ENCODE assay signal across 10 mouse cellular contexts in the genomic region with DNA sequence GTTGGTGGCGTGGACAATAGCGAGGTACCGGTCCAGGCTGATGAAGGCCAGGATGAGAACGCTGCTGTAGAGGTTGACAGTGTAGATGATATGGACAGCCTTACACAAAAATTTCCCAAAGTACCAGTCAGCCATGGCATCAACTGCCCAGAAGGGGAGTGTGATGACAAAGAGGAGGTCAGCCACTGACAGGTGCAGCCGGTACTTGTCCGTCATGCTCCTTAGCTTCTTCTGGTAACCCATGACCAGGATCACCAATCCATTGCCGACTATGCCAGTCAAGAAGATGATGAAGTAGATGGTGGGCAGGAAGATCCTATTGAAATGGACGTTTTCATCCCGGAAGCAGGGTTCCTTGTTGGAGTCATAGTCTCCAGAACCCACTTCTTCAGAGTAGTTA. TPM values are rescaled to one million over a fixed set of nuclear protein-coding genes. Genes with fewer than 3 reads are reported as not detected.
DNase-seq lines count a peak whose midpoint lies in the region; ATAC-seq and TF ChIP-seq lines count a peak whose summit lies in the region.
"Had no signal": no experiment of that assay in that cellular context is flagged by ENCODE, and none has a peak within 500 bp of the region (broad histone marks: within the 10 kb centered on the region; RNA-seq: fewer than 3 reads in every experiment).

No protein-coding gene starts in this region.

- H3K4me1 ChIP-seq in lung, adult 2 months (ENCODE audit: control insufficient read depth, insufficient read depth, low read length): peaks cover 18% of the 10 kb centered on the region
- peaks cover 74% of the 10 kb centered on the region for H3K4me1 ChIP-seq in forebrain, embryonic 10.5 days
- H3K4me1 ChIP-seq in hindbrain, embryonic 14.5 days (replicated peaks; ENCODE audit: control insufficient read depth, insufficient read depth, low read length): peaks cover 36% of the 10 kb centered on the region
- peaks cover 40% of the 10 kb centered on the region for H3K4me1 ChIP-seq in neural tube, embryonic 15.5 days
- peaks cover 16% of the 10 kb centered on the region; the same call in 1 of the 2 replicates for H3K4me1 ChIP-seq in intestine, embryonic 16.5 days (ENCODE audit: control insufficient read depth, insufficient read depth, low read length)

- H3K9me3 ChIP-seq in forebrain, embryonic 10.5 days: no peaks in the 10 kb centered on the region
- no peaks in the 10 kb centered on the region for H3K9me3 ChIP-seq in hindbrain, embryonic 14.5 days (ENCODE audit: control insufficient read depth, low read length)
- no peaks in the 10 kb centered on the region for H3K9me3 ChIP-seq in neural tube, embryonic 15.5 days (replicated peaks)
- no peaks in the 10 kb centered on the region for H3K9me3 ChIP-seq in intestine, embryonic 16.5 days (ENCODE audit: control insufficient read depth, low read length)

- ATAC-seq in hindbrain, embryonic 14.5 days (ENCODE audit: low FRiP score): no peak
- ATAC-seq in neural tube, embryonic 15.5 days (ENCODE audit: low FRiP score): no peak
- no peak for ATAC-seq in intestine, embryonic 16.5 days

- H3K4me2 ChIP-seq in hindbrain, embryonic 14.5 days (replicated peaks): peak overlapping the region; percentile 93
- H3K4me2 ChIP-seq in neural tube, embryonic 15.5 days: peak overlapping the region; percentile 96
- no peak overlapping the region for H3K4me2 ChIP-seq in intestine, embryonic 16.5 days (ENCODE audit: low read depth, low read length)

- peaks cover 50% of the 10 kb centered on the region for H3K27me3 ChIP-seq in forebrain, embryonic 10.5 days (ENCODE audit: poor library complexity, severe bottlenecking)
- H3K27me3 ChIP-seq in hindbrain, embryonic 14.5 days (ENCODE audit: control insufficient read depth, insufficient read depth, low read length): no peaks in the 10 kb centered on the region; the same call in 1 of the 2 replicates
- 0 out of 2 replicates have a peak, but pooled peaks cover 4% of the 10 kb centered on the region for H3K27me3 ChIP-seq in neural tube, embryonic 15.5 days (replicated peaks)
- H3K27me3 ChIP-seq in intestine, embryonic 16.5 days (replicated peaks; ENCODE audit: control insufficient read depth, insufficient read depth, low read length): 0 out of 2 replicates have a peak, but pooled peaks cover 5% of the 10 kb centered on the region

- 80% methylated on average over 9 of the region's 9 CpGs for WGBS in lung, adult 2 months
- WGBS in forebrain, embryonic 10.5 days: 88% methylated on average over 9 of the region's 9 CpGs
- 39% methylated on average over 9 of the region's 9 CpGs for WGBS in hindbrain, embryonic 14.5 days
- WGBS in neural tube, embryonic 15.5 days: 63% methylated on average over 9 of the region's 9 CpGs
- WGBS in intestine, embryonic 16.5 days: 86% methylated on average over 9 of the region's 9 CpGs

- H3K9ac ChIP-seq in hindbrain, embryonic 14.5 days: peak overlapping the region; percentile 80
- H3K9ac ChIP-seq in neural tube, embryonic 15.5 days (replicated peaks): no peak overlapping the region
- H3K9ac ChIP-seq in intestine, embryonic 16.5 days (ENCODE audit: low read depth, low read length): no peak overlapping the region

- DNase-seq in lung, adult 2 months: no peak
- no peak for DNase-seq in lung, postnatal 4 days
- DNase-seq in forebrain, embryonic 10.5 days (ENCODE audit: extremely low spot score, low spot score): no peak
- no peak for DNase-seq in hindbrain, embryonic 14.5 days (ENCODE audit: low spot score)
- no peak for DNase-seq in layer of hippocampus, adult 18-20 months (ENCODE audit: low spot score in 2 of 2)
- DNase-seq: adrenal gland, adult 8-10 months; cerebellum, postnatal 14 days; kidney, adult 18-20 months had no signal

- no peak for TF ChIP-seq POLR2A in lung, adult 2 months (IDR thresholded peaks at IDR 0.05; ENCODE audit: borderline replicate concordance, extremely low read depth, low read depth, low read length)

- peak overlapping the region; percentile 41 for H3K4me3 ChIP-seq in lung, adult 2 months (replicated peaks; ENCODE audit: extremely low read depth, low read depth, low read length)
- H3K4me3 ChIP-seq in forebrain, embryonic 10.5 days: peak overlapping the region; percentile 78
- peak overlapping the region; percentile 51 for H3K4me3 ChIP-seq in hindbrain, embryonic 14.5 days (replicated peaks; ENCODE audit: low read length)
- peak overlapping the region; percentile 60 for H3K4me3 ChIP-seq in neural tube, embryonic 15.5 days (replicated peaks)
- no peak overlapping the region for H3K4me3 ChIP-seq in intestine, embryonic 16.5 days (ENCODE audit: low read length)

- H3K27ac ChIP-seq in forebrain, embryonic 10.5 days: peak overlapping the region; percentile 93; the same call in 1 of the 2 replicates
- peak overlapping the region; percentile 83 for H3K27ac ChIP-seq in hindbrain, embryonic 14.5 days
- H3K27ac ChIP-seq in neural tube, embryonic 15.5 days (replicated peaks): 0 out of 2 replicates have a peak overlapping the region, but pooled peaks have one; percentile 13
- no peak overlapping the region for H3K27ac ChIP-seq in intestine, embryonic 16.5 days (ENCODE audit: low read length)

- peaks cover 21% of the 10 kb centered on the region for H3K36me3 ChIP-seq in forebrain, embryonic 10.5 days (replicated peaks)
- H3K36me3 ChIP-seq in hindbrain, embryonic 14.5 days (replicated peaks; ENCODE audit: control insufficient read depth, insufficient read depth): no peaks in the 10 kb centered on the region
- no peaks in the 10 kb centered on the region for H3K36me3 ChIP-seq in neural tube, embryonic 15.5 days
- no peaks in the 10 kb centered on the region for H3K36me3 ChIP-seq in intestine, embryonic 16.5 days (ENCODE audit: control insufficient read depth, insufficient read depth, low read length)

- no peak for TF ChIP-seq CTCF in lung, adult 2 months (IDR thresholded peaks at IDR 0.05; ENCODE audit: insufficient read depth, low read length)

RNA-seq across cellular contexts. Expression of a gene that starts 2.6 kb away (rescaled TPM):
- 163 and 178 TPM in 2 replicates for polyA plus RNA-seq in lung, adult 2 months (2012; rRNA removed)
- 6.6 and 7.9 TPM in 2 replicates for polyA plus RNA-seq in forebrain, embryonic 10.5 days (2016; fragmentation: Nextera tagmentation; extraction: Ambion mirVana)
- 8.6 and 10.7 TPM in 2 replicates for polyA plus RNA-seq in hindbrain, embryonic 14.5 days (2014; fragmentation: Nextera tagmentation; extraction: Ambion mirVana)
- 4.2 and 5.5 TPM in 2 replicates for polyA plus RNA-seq in neural tube, embryonic 15.5 days (2015; fragmentation: Nextera tagmentation; extraction: Ambion mirVana)
- 1.9 and 2.2 TPM in 2 replicates for polyA plus RNA-seq in intestine, embryonic 16.5 days (2015; fragmentation: Nextera tagmentation; extraction: Ambion mirVana)
- total RNA-seq in layer of hippocampus, adult 18-20 months (2021): 1 to 10 TPM; 3.1 to 4.3 TPM

Comparison
In these comparisons a context has a peak if more than half of its experiments do, and no peak if none do; other contexts are left out.
1. RNA of a gene that starts 2.6 kb away (polyA plus RNA-seq): 163 to 178 TPM in lung, adult 2 months; 8.6 to 10.7 TPM in hindbrain, embryonic 14.5 days, 6.6 to 7.9 TPM in forebrain, embryonic 10.5 days, 4.2 to 5.5 TPM in neural tube, embryonic 15.5 days and 1.9 to 2.2 TPM in intestine, embryonic 16.5 days; every median in the first group is over 10 times any median in the second.